Comparison of ENCODE assay signal across 24 mouse cellular contexts in genomic region chr3:107855368-107855767, GRCm38 (mm10). TPM values are rescaled to one million over a fixed set of nuclear protein-coding genes. Genes with fewer than 3 reads are reported as not detected.
A peak's percentile ranks its signal among the peaks of the same experiment; 100 is the strongest.
DNase-seq lines count a peak whose midpoint lies in the region; ATAC-seq lines count a peak whose summit lies in the region.
"Had no signal": no experiment of that assay in that cellular context is flagged by ENCODE, and none has a peak within 500 bp of the region (broad histone marks: within the 10 kb centered on the region; RNA-seq: fewer than 3 reads in every experiment).

No protein-coding gene starts in this region.

- no peak overlapping the region for H3K4me2 ChIP-seq in forebrain, embryonic 14.5 days (ENCODE audit: low read length)
- H3K4me2 ChIP-seq in embryonic facial prominence, embryonic 11.5 days (ENCODE audit: low read depth, low read length), result no peak overlapping the region
- H3K4me2 ChIP-seq: forebrain, embryonic 15.5 days; heart, embryonic 13.5 days; hindbrain, embryonic 13.5 days had no signal

- H3K9me3 ChIP-seq in forebrain, embryonic 10.5 days, result no peaks in the 10 kb centered on the region
- H3K9me3 ChIP-seq in forebrain, embryonic 14.5 days (replicated peaks; ENCODE audit: control insufficient read depth, low read length), result no peaks in the 10 kb centered on the region
- H3K9me3 ChIP-seq in embryonic facial prominence, embryonic 11.5 days (replicated peaks; ENCODE audit: control insufficient read depth, low read length), result no peaks in the 10 kb centered on the region
- H3K9me3 ChIP-seq: forebrain, embryonic 15.5 days; heart, embryonic 13.5 days; hindbrain, embryonic 13.5 days had no signal

- H3K4me1 ChIP-seq in forebrain, embryonic 10.5 days, result peaks cover 30% of the 10 kb centered on the region
- H3K4me1 ChIP-seq in forebrain, embryonic 14.5 days (ENCODE audit: control insufficient read depth, insufficient read depth, low read length), result peaks cover 3% of the 10 kb centered on the region; the same call in 1 of the 2 replicates
- no peaks in the 10 kb centered on the region for H3K4me1 ChIP-seq in embryonic facial prominence, embryonic 11.5 days (ENCODE audit: control insufficient read depth, insufficient read depth, low read length)

- WGBS in forebrain, embryonic 10.5 days, result 77% methylated on average over 13 of the region's 13 CpGs
- 85% methylated on average over 13 of the region's 13 CpGs for WGBS in forebrain, embryonic 14.5 days
- 42% methylated on average over 13 of the region's 13 CpGs for WGBS in embryonic facial prominence, embryonic 11.5 days

- peaks cover 4% of the 10 kb centered on the region; the same call in 1 of the 2 replicates for H3K27me3 ChIP-seq in forebrain, embryonic 10.5 days (ENCODE audit: poor library complexity, severe bottlenecking)
- H3K27me3 ChIP-seq in forebrain, embryonic 14.5 days (replicated peaks; ENCODE audit: control insufficient read depth, insufficient read depth, low read length), result no peaks in the 10 kb centered on the region
- H3K27me3 ChIP-seq in embryonic facial prominence, embryonic 11.5 days (ENCODE audit: control insufficient read depth, insufficient read depth, low read length), result no peaks in the 10 kb centered on the region
- H3K27me3 ChIP-seq: forebrain, embryonic 15.5 days; hindbrain, embryonic 13.5 days had no signal

- no peak overlapping the region for H3K9ac ChIP-seq in forebrain, embryonic 14.5 days (ENCODE audit: low read length)
- H3K9ac ChIP-seq in embryonic facial prominence, embryonic 11.5 days (replicated peaks; ENCODE audit: low read length), result no peak overlapping the region
- H3K9ac ChIP-seq: forebrain, embryonic 15.5 days; heart, embryonic 13.5 days; hindbrain, embryonic 13.5 days had no signal

- no peak for DNase-seq in forebrain, embryonic 10.5 days (ENCODE audit: extremely low spot score, low spot score)
- DNase-seq in forebrain, embryonic 14.5 days (ENCODE audit: low spot score), result no peak
- peak; percentile 84 for DNase-seq in layer of hippocampus, adult 9-11 months
- DNase-seq in layer of hippocampus, adult 8-10 months (ENCODE audit: low spot score in 2 of 2), result no peak
- peak; percentile 29 for DNase-seq in embryonic facial prominence, embryonic 11.5 days (ENCODE audit: low spot score)
- DNase-seq in right cerebral cortex, postnatal 10 days (ENCODE audit: low spot score in 2 of 2), result no peak
- no peak for DNase-seq in cerebellum, adult 8-10 months
- DNase-seq: adrenal gland, postnatal 10 days; cerebellum, adult 11 months; cerebellum, adult 9-10 months; cerebellum, postnatal 25 days; gastrocnemius, postnatal 14 days; heart, adult 2 months; heart, postnatal 36 days had no signal

- 0 out of 2 replicates have a peak overlapping the region, but pooled peaks have one; percentile 9 for H3K27ac ChIP-seq in forebrain, embryonic 10.5 days
- no peak overlapping the region for H3K27ac ChIP-seq in forebrain, embryonic 14.5 days (ENCODE audit: low read depth, low read length)
- no peak overlapping the region for H3K27ac ChIP-seq in embryonic facial prominence, embryonic 11.5 days (replicated peaks; ENCODE audit: low read depth, low read length)
- H3K27ac ChIP-seq: forebrain, embryonic 15.5 days; heart, adult 2 months; heart, embryonic 13.5 days; hindbrain, embryonic 13.5 days; hindbrain, postnatal 0 days had no signal

- no peak overlapping the region for H3K4me3 ChIP-seq in forebrain, embryonic 10.5 days
- no peak overlapping the region for H3K4me3 ChIP-seq in forebrain, embryonic 14.5 days (ENCODE audit: low read depth, low read length)
- H3K4me3 ChIP-seq in embryonic facial prominence, embryonic 11.5 days (ENCODE audit: low read depth, low read length), result no peak overlapping the region
- H3K4me3 ChIP-seq: forebrain, embryonic 15.5 days; heart, adult 2 months; heart, embryonic 13.5 days; hindbrain, embryonic 13.5 days had no signal

- no peaks in the 10 kb centered on the region for H3K36me3 ChIP-seq in forebrain, embryonic 10.5 days (replicated peaks)
- H3K36me3 ChIP-seq in forebrain, embryonic 14.5 days (ENCODE audit: control insufficient read depth, insufficient read depth, low read length), result no peaks in the 10 kb centered on the region
- no peaks in the 10 kb centered on the region for H3K36me3 ChIP-seq in embryonic facial prominence, embryonic 11.5 days (replicated peaks; ENCODE audit: control insufficient read depth, insufficient read depth, low read depth, low read length)
- H3K36me3 ChIP-seq: forebrain, embryonic 15.5 days; heart, embryonic 13.5 days; hindbrain, embryonic 13.5 days had no signal

- ATAC-seq in forebrain, embryonic 14.5 days, result no peak
- no peak for ATAC-seq in embryonic facial prominence, embryonic 11.5 days (replicated peaks; ENCODE audit: insufficient number of reproducible peaks, low FRiP score, low TSS enrichment, low read depth)
- ATAC-seq: forebrain, embryonic 15.5 days; hindbrain, postnatal 0 days had no signal

RNA-seq across cellular contexts. Expression of gene Eps8l3, which starts 21.7 kb away (rescaled TPM):
- not detected in 2 replicates for polyA plus RNA-seq in forebrain, embryonic 10.5 days (2016; fragmentation: Nextera tagmentation; extraction: Ambion mirVana)
- polyA plus RNA-seq in forebrain, embryonic 14.5 days (2014; fragmentation: Nextera tagmentation; extraction: Ambion mirVana), result not detected in 2 replicates
- not detected for total RNA-seq in layer of hippocampus, adult 8-10 months (2022)
- not detected in 2 replicates for polyA plus RNA-seq in embryonic facial prominence, embryonic 11.5 days (2014; fragmentation: Nextera tagmentation; extraction: Ambion mirVana)
- total RNA-seq: adrenal gland, postnatal 10 days; adrenal gland, postnatal 4 days; gastrocnemius, postnatal 14 days; heart, adult 2 months; heart, postnatal 36 days; hindbrain, postnatal 0 days had no signal
- polyA plus RNA-seq: brain, embryonic 14.5 days; C2C12; cortical plate, adult 2 months; embryonic facial prominence, embryonic 14.5 days; forebrain, embryonic 15.5 days; heart, adult 2 months; heart, embryonic 13.5 days; heart, postnatal 0 days; hindbrain, embryonic 13.5 days; hindbrain, postnatal 0 days had no signal

RNA-seq across cellular contexts. Expression of gene Gstm5, which starts 40.3 kb away (rescaled TPM):
- polyA plus RNA-seq in forebrain, embryonic 10.5 days (2016; fragmentation: Nextera tagmentation; extraction: Ambion mirVana), result 225 and 235 TPM in 2 replicates
- polyA plus RNA-seq in forebrain, embryonic 14.5 days (2014; fragmentation: Nextera tagmentation; extraction: Ambion mirVana), result 195 and 244 TPM in 2 replicates
- total RNA-seq in layer of hippocampus, adult 8-10 months (2022), result 100 to 1,000 TPM; 226 to 282 (median 255) TPM
- polyA plus RNA-seq in embryonic facial prominence, embryonic 11.5 days (2014; fragmentation: Nextera tagmentation; extraction: Ambion mirVana), result 272 and 278 TPM in 2 replicates

Comparison
In these comparisons a context has a peak if more than half of its experiments do, and no peak if none do; other contexts are left out.
1. DNase-seq: peak in layer of hippocampus, adult 9-11 months (single experiment) and embryonic facial prominence, embryonic 11.5 days (single experiment); none in forebrain, embryonic 10.5 days (single experiment), forebrain, embryonic 14.5 days (single experiment), layer of hippocampus, adult 8-10 months (0 of 2), right cerebral cortex, postnatal 10 days (0 of 2) and cerebellum, adult 8-10 months (single experiment).